Mouse (Mus musculus): Measurements from ENCODE around the gene Vmn1r155.
"Not testable (repeated sequence)": the region's sequence is repeated elsewhere in the genome, so short reads cannot be mapped to it uniquely, and the experiment has no call there.

Gene Vmn1r155

DNA sequence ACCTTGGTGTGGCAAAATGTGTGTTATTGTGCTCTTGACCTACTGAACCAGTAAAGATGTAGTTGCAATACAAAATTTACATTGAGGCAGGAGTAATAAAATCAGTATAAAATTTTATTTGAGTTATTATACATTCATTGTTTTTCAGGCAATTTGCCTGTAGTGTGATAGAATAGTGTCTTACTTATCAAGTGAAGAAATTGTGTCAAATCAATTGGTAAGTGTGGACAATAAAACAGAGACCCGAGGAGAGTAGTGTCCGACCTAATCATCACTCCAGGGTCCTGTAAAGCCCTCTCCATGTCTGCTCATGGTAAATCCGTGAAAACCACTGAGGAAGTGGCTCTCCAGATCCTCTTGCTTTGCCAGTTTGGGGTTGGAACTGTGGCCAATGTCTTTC is at the start of gene Vmn1r155:
Gene Vmn1r155 (plus strand): TSS at position 301 of the 400 bp plus-strand sequence.
- DNase-seq (ENCODE audit: low spot score in 2 of 2), result not testable (repeated sequence)

GRCm38 (mm10) chr7:22692217-22692616 is 34.4 kb downstream of the Vmn1r155 start, which contains the start of gene Gm8693:
Gm8693 (minus strand) TSS chr7:22692317.
- DNase-seq (ENCODE audit: low spot score in 2 of 2), result not testable (repeated sequence)

Measured in right cerebral cortex, postnatal 36 days (tissue).